Mouse (Mus musculus) intestine, embryonic 14.5 days (tissue): ENCODE results near the gene Fn1. TPM values are rescaled to one million over a fixed set of nuclear protein-coding genes. Genes with fewer than 3 reads are reported as not detected.

Experiments used
- ATAC-seq: fragments of 200-750 bp; cut with Nextera tagmentation; replicated peaks from 2 replicates; pipeline ENCODE4 v1.8.0; 2017; ENCODE audit warnings: low read depth, moderate number of reproducible peaks, moderate TSS enrichment, moderate library complexity; ENCODE audit not compliant: low FRiP score, low TSS enrichment
- DNase-seq: peaks from one replicate; pipeline ENCODE4 v3.0.0-alpha.2; 2018; ENCODE audit warnings: low spot score
- H3K27ac ChIP-seq: fragments of 300-500 bp; sonication (generic); 2 replicates; pipeline ENCODE4 v1.5.1; 2014; ENCODE audit warnings: low read depth, mild to moderate bottlenecking, control low read depth
- H3K27me3 ChIP-seq: fragments of 300-500 bp; sonication (generic); replicated peaks from 2 replicates; pipeline ENCODE4 v1.6.1; 2014; ENCODE audit warnings: low read length, control low read depth; ENCODE audit not compliant: control insufficient read depth, insufficient read depth
- H3K36me3 ChIP-seq: fragments of 300-500 bp; sonication (generic); 2 replicates; pipeline ENCODE4 v1.6.1; 2014; ENCODE audit warnings: low read length, control low read depth; ENCODE audit not compliant: control insufficient read depth, insufficient read depth
- H3K4me1 ChIP-seq: fragments of 300-500 bp; sonication (generic); replicated peaks from 2 replicates; pipeline ENCODE4 v1.6.1; 2014; ENCODE audit warnings: low read length, control low read depth, mixed read lengths; ENCODE audit not compliant: control insufficient read depth, insufficient read depth
- H3K4me2 ChIP-seq: fragments of 300-500 bp; sonication (generic); 2 replicates; pipeline ENCODE4 v1.6.1; 2014; ENCODE audit warnings: low read length
- H3K4me3 ChIP-seq: fragments of 300-500 bp; sonication (generic); 2 replicates; pipeline ENCODE4 v1.5.1; 2014; ENCODE audit warnings: low read depth, low read length, control low read depth, mixed read lengths
- H3K9ac ChIP-seq: fragments of 300-500 bp; sonication (generic); 2 replicates; pipeline ENCODE4 v1.6.1; 2014; ENCODE audit warnings: mild to moderate bottlenecking, low read length
- H3K9me3 ChIP-seq: fragments of 300-500 bp; sonication (generic); 2 replicates; pipeline ENCODE4 v1.6.1; 2016; ENCODE audit warnings: low read length, control low read depth; ENCODE audit not compliant: control insufficient read depth
- WGBS: fragments of 180-500 bp; shearing (Covaris S2); extraction: QIAGEN DNeasy Blood & Tissue Kit; methylation state at CpG from one replicate; pipeline ENCODE4 v1.1.7; 2014; 5-methylcytosine and 5-hydroxymethylcytosine counted together
- polyA plus RNA-seq: library from polyadenylated mRNA; unstranded; fragments of >200 nt; fragmentation: Nextera tagmentation; extraction: Ambion mirVana; gene quantifications from 2 replicates; pipeline ENCODE4 v1.2.1, GENCODE M21; 2014

The Fn1 gene
- polyA plus RNA-seq, 1 experiment from 2014 or later = 115 TPM

DNA sequence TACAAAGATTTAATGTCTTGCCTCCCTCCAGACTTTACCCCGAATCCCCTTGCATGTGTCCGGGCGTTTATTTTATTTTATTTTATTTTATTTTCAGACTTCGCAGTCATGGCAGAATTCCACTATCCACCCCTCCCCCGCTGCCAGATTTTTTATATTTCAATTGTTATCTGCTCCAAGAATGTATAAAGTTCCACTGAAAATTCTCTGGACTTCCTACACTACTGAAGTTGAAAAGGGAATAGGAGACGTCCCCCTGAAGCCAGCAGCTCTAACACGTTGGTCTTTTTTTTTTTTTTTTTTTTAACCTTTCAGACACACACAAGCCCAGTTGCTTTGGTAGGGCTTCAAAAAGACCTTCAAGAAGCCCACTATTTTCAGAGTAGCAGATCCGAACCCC lies 1.2 kb upstream of the Fn1 start:
- 19% methylated on average over 8 of the region's 8 CpGs for WGBS
- H3K9ac ChIP-seq = peak overlapping the region; percentile 82

DNA sequence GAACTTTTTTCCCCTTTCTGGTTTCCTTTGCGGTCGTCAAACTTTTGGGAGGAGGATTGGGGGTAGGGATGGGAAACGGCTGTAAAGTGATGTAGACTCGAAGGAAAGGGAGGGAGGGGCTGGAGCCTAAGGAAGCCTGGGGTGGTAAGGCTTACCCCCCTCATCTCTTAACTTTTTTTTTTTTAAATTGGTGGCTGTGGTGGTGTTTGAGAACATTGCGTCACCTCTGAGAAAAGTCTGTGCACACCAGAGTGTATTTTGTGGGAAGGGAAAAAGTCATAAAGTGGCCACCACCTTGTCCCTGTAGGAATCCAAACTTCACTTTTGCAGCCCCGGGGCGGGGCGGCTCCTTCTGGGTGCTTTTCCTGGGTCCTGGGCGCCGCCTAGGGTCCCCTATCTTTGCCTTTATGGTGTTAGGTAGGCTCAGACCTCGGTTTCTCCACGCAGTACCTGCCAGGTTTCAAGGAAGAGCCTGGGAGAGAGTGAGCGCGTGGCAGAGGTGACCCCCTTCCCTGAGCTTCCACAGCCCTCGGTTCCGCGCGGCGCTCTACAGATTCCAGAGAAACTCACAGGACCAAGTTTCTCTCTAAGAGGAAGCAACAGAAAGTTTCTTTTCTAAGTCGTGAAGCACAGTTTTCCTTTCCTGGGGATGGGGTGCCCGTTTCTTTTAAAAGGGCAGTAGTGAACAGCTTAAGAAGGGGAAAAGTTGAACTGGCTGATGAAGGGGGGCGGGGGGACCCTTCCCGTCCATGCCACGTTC lies 580 bp upstream of the Fn1 start:
- H3K4me1 ChIP-seq = peaks cover 19% of the 10 kb centered on the region

More for the DNA sequence above, 1.2 kb upstream of the Fn1 start:
- Histone ChIP-seq H3K4me1 (peaks cover 19% of the 10 kb centered on the region), H3K9me3 (no peaks in the 10 kb centered on the region), H3K27me3 (no peaks in the 10 kb centered on the region), H3K36me3 (peaks cover 7% of the 10 kb centered on the region), H3K27ac (peak overlapping the region; percentile 95), H3K4me3 (peak overlapping the region; percentile 83), H3K4me2 (peak overlapping the region; percentile 91)
- no peak for ATAC-seq
- no peak for DNase-seq

DNA sequence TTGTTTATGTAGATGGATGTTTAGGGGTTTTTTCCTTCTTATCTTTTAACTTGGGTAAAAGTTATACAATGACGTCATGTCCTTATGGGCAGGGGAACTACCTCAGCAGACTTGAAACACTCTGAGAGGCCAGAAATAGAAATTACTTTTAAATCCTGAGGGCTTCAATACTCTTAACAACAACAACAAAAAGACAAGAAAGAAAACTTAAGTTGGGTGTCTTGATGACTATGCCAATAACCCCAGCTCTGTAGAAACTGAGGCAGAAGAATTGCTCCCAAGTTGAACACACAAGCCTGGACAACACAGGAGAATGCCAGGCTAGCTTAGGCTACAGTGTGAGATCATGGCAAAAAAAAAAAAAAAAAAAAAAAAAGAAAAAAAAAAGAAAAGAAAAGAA lies 1.2 kb downstream of the Fn1 start:
- peak overlapping the region; percentile 83 for H3K4me3 ChIP-seq
- DNase-seq = no peak
- peaks cover 30% of the 10 kb centered on the region for H3K36me3 ChIP-seq
- peak overlapping the region; percentile 91 for H3K4me2 ChIP-seq
- peaks cover 19% of the 10 kb centered on the region for H3K4me1 ChIP-seq
- H3K9ac ChIP-seq = peak overlapping the region; percentile 82
- WGBS = 6% methylated on average over 1 of the region's 1 CpGs
- H3K27me3 ChIP-seq = no peaks in the 10 kb centered on the region
- no peak for ATAC-seq
- H3K27ac ChIP-seq = 0 out of 2 replicates have a peak overlapping the region, but pooled peaks have one; percentile 95
- H3K9me3 ChIP-seq = no peaks in the 10 kb centered on the region

More for the DNA sequence above, 580 bp upstream of the Fn1 start:
- Histone ChIP-seq H3K4me2 (peak overlapping the region; percentile 91), H3K9me3 (no peaks in the 10 kb centered on the region), H3K27me3 (no peaks in the 10 kb centered on the region), H3K9ac (peak overlapping the region; percentile 82), H3K4me3 (peak overlapping the region; percentile 83), H3K36me3 (peaks cover 13% of the 10 kb centered on the region), H3K27ac (peak overlapping the region; percentile 95)
- under 1% methylated on average over 24 of the region's 24 CpGs for WGBS
- ATAC-seq = peak; percentile 41
- DNase-seq = peak; percentile 85

DNA sequence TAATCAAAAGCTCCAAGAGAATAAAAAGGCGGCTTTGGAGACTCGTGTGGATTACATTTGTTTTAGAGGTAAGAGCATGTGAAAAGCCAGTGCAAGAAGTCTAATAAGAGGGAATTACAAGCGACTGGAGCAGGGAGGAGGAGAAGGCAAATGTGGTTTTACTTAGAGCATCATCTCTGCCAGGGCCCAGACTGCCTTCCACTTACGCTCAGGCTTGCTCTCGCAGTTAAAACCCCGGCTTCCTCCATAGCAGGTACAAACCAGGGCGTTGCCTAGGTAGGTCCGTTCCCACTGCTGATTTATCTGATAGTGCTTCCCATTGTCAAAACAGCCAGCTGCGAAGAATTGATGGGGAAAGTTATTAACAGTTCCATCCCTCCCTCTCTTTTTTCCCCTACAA lies 1.7 kb downstream of the Fn1 start:
- DNase-seq (peak; percentile 58), ATAC-seq (no peak)
- 20% methylated on average over 9 of the region's 9 CpGs for WGBS
- Histone ChIP-seq H3K4me2 (peak overlapping the region; percentile 91), H3K27ac (no peak overlapping the region), H3K4me3 (peak overlapping the region; percentile 83), H3K9ac (peak overlapping the region; percentile 82), H3K4me1 (peaks cover 15% of the 10 kb centered on the region), H3K36me3 (peaks cover 35% of the 10 kb centered on the region), H3K27me3 (no peaks in the 10 kb centered on the region), H3K9me3 (no peaks in the 10 kb centered on the region)

DNA sequence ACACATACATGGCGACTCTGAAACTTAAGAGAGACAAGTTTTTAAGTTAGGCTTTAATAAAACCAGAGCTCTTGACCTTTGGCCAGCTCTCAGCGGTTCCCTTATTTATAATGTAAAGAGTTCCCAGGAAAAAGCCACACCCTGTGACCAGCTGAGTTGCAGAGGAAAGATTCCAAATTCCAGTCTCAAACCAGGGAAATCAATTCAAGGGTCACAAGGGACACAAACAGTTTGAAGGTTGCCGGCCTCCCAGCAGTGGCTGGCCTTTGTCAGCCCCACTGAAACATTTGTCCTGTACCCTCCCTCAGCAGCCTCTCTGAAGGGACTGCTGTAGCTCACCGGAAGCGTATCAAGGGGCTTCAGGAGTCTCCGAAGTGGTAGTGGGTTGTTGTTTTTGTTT lies 2.3 kb downstream of the Fn1 start:
- no peak for DNase-seq
- whole genome bisulfite sequencing = 16% methylated on average over 6 of the region's 6 CpGs
- ATAC-seq = no peak

DNA sequence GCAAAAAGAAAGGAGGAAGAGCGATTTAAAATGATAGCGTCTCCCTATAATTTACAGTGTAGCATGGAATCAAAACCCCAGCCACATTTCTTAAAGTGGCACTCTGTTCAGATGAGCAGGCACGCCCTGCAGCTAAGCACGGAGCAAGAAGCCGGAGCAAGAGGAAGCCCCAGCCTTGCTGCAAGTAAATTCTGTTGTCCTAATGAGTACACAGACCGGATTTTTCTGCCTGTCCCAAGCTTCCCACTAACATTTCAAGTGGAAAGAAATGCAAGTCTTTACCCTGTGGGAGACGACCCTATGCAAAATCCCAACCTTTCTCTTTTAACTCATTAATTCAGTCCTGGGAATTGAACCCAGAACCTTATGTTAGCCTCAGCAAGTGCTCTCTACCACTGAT lies 4.8 kb downstream of the Fn1 start:
- H3K4me1 ChIP-seq = peaks cover 10% of the 10 kb centered on the region
- no peaks in the 10 kb centered on the region for H3K27me3 ChIP-seq
- no peak for DNase-seq
- H3K9me3 ChIP-seq = no peaks in the 10 kb centered on the region
- no peak overlapping the region for H3K27ac ChIP-seq
- no peak overlapping the region for H3K9ac ChIP-seq
- ATAC-seq = no peak
- no peak overlapping the region for H3K4me3 ChIP-seq
- peaks cover 66% of the 10 kb centered on the region for H3K36me3 ChIP-seq
- 85% methylated on average over 7 of the region's 7 CpGs for WGBS
- no peak overlapping the region for H3K4me2 ChIP-seq

More for the DNA sequence above, 2.3 kb downstream of the Fn1 start:
- Histone ChIP-seq H3K9me3 (no peaks in the 10 kb centered on the region), H3K4me2 (peak overlapping the region; percentile 91), H3K36me3 (peaks cover 41% of the 10 kb centered on the region), H3K4me3 (peak overlapping the region; percentile 83), H3K27ac (no peak overlapping the region), H3K4me1 (peaks cover 15% of the 10 kb centered on the region), H3K27me3 (no peaks in the 10 kb centered on the region), H3K9ac (0 out of 2 replicates have a peak overlapping the region, but pooled peaks have one; percentile 6)

DNA sequence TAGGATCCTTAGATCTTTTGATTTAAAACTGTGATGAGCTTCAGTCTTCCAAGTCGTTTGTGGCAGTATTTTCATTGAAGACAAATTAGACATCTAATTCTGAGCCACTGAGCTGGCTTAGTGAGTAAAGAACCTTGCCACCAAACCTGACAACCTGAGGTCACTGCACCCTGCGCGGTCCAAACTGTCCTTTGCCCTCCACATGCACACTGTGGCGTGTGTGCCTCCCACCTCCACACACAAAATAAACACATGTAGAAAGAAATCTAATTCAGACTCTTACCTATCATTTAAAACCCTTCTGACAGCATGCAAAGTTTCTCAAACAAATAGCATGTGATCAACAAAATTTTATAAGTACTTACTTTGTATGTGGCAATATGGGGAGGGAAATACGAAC lies 6.2 kb downstream of the Fn1 start:
- Histone ChIP-seq H3K36me3 (peaks cover 80% of the 10 kb centered on the region), H3K27ac (no peak overlapping the region), H3K27me3 (no peaks in the 10 kb centered on the region), H3K4me2 (no peak overlapping the region), H3K4me1 (peaks cover 10% of the 10 kb centered on the region), H3K9me3 (no peaks in the 10 kb centered on the region), H3K9ac (no peak overlapping the region), H3K4me3 (no peak overlapping the region)
- no peak for DNase-seq
- no peak for ATAC-seq
- WGBS = 86% methylated on average over 5 of the region's 5 CpGs

DNA sequence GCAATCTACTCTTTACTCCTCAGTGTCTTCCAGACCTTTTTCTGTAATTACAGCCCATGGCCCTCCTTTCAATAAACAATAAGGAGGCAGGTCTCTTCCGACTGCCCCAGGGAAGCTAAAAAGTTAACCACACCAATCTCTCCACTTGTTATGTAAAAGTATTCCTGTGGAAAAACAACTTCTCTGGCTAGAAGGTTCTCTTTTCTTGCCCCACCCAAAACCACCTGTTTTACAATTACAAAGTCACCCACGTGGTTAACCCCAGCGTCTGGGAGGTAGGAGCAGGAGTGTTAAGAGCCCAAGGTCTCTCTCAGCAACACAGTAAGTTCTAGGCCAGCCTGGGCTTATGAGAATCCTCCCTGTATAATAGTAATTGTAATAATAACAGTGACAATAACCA lies 7.0 kb downstream of the Fn1 start:
- DNase-seq = no peak
- H3K36me3 ChIP-seq = peaks cover 88% of the 10 kb centered on the region
- peaks cover 7% of the 10 kb centered on the region for H3K4me1 ChIP-seq
- no peak for ATAC-seq
- H3K4me3 ChIP-seq = no peak overlapping the region
- WGBS = 66% methylated on average over 3 of the region's 3 CpGs
- no peak overlapping the region for H3K4me2 ChIP-seq
- H3K27me3 ChIP-seq = no peaks in the 10 kb centered on the region
- H3K9me3 ChIP-seq = no peaks in the 10 kb centered on the region
- no peak overlapping the region for H3K27ac ChIP-seq
- H3K9ac ChIP-seq = no peak overlapping the region

DNA sequence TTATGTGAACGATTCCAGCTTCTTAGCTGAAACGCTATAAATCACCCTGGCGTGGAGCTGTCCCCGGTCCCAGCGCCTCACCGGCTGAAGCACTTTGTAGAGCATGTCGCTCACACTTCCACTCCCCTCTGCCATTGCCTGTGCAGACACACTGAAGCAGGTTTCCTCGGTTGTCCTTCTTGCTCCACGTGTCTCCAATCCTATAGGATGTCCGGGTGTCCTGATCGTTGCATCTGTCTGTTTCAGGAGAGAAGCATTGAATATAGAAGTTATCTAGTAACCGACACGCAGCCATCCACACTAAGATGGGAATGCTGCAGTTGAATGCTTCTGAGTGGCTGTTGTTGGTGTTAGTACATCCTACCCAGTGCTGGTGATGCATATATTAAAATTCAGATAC lies 7.5 kb downstream of the Fn1 start:
- Histone ChIP-seq H3K27me3 (no peaks in the 10 kb centered on the region), H3K4me3 (no peak overlapping the region), H3K9me3 (no peaks in the 10 kb centered on the region), H3K27ac (no peak overlapping the region), H3K4me1 (peaks cover 2% of the 10 kb centered on the region), H3K36me3 (peaks cover 93% of the 10 kb centered on the region), H3K9ac (no peak overlapping the region), H3K4me2 (no peak overlapping the region)
- no peak for DNase-seq
- WGBS = 88% methylated on average over 13 of the region's 13 CpGs
- no peak for ATAC-seq
